Mouse (Mus musculus) ES-E14 (cell line): ENCODE results near the gene Pacrg. TPM values are rescaled to one million over a fixed set of nuclear protein-coding genes. Genes with fewer than 3 reads are reported as not detected.
A peak's percentile ranks its signal among the peaks of the same experiment; 100 is the strongest.

Experiments
- DNase-seq: peaks from one replicate; pipeline ENCODE4 v3.0.0-alpha.2; 2013; ENCODE audit warnings: low read depth, low spot score
- H3K27ac ChIP-seq: 2 replicates; pipeline ENCODE4 v1.5.1; 2012; ENCODE audit warnings: low read depth, mild to moderate bottlenecking, low read length, moderate library complexity, mixed read lengths; ENCODE audit not compliant: poor library complexity, insufficient read depth, severe bottlenecking
- H3K36me3 ChIP-seq: 2 replicates; pipeline ENCODE4 v1.6.1; 2012; ENCODE audit warnings: mild to moderate bottlenecking, low read length, moderate library complexity, mixed read lengths; ENCODE audit not compliant: control insufficient read depth, poor library complexity, insufficient read depth, severe bottlenecking
- H3K4me1 ChIP-seq, 2 experiments: fragments of 150-350 bp in 1 of 2; sonication (generic) in 1 of 2; 2 replicates each; pipeline ENCODE4 v1.6.1; 2012; ENCODE audit warnings: low read length in 2 of 2, mild to moderate bottlenecking in 1 of 2, mixed read lengths in 1 of 2; ENCODE audit not compliant: control insufficient read depth in 2 of 2, insufficient read depth in 2 of 2, poor library complexity in 1 of 2
- H3K4me3 ChIP-seq, 2 experiments: fragments of 150-350 bp in 1 of 2; sonication (generic) in 1 of 2; 2 replicates each; pipeline ENCODE4 v1.5.1; 2012; ENCODE audit warnings: low read length in 2 of 2, low read depth in 1 of 2, mild to moderate bottlenecking in 1 of 2, mixed read lengths in 1 of 2; ENCODE audit not compliant: insufficient read depth in 1 of 2, poor library complexity in 1 of 2, severe bottlenecking in 1 of 2
- H3K9ac ChIP-seq: 2 replicates; pipeline ENCODE4 v1.6.1; 2012; ENCODE audit warnings: low read depth, mild to moderate bottlenecking, low read length, mixed read lengths; ENCODE audit not compliant: poor library complexity, insufficient read depth, severe bottlenecking
- H3K9me3 ChIP-seq: fragments of 150-350 bp; sonication (generic); 2 replicates; pipeline ENCODE4 v1.6.1; 2012; ENCODE audit warnings: low read depth, mild to moderate bottlenecking, low read length; ENCODE audit not compliant: control insufficient read depth, insufficient read depth
- CHD2 ChIP-seq: IDR thresholded peaks from 2 replicates; pipeline ENCODE4 v1.6.1; 2014; ENCODE audit warnings: mild to moderate bottlenecking, low read depth, low read length, inconsistent platforms
- HCFC1 ChIP-seq: IDR thresholded peaks from 2 replicates; pipeline ENCODE4 v1.6.1; 2012; ENCODE audit warnings: low read length, inconsistent platforms, borderline replicate concordance; ENCODE audit not compliant: insufficient read depth
- MAFK ChIP-seq: IDR thresholded peaks from 2 replicates; pipeline ENCODE4 v1.6.1; 2014; ENCODE audit warnings: mild to moderate bottlenecking, low read depth, low read length, inconsistent platforms; ENCODE audit not compliant: insufficient read depth
- ZC3H11A ChIP-seq: IDR thresholded peaks from 2 replicates; pipeline ENCODE4 v1.6.1; 2012; ENCODE audit warnings: low read depth, mild to moderate bottlenecking, inconsistent platforms, low read length, borderline replicate concordance
- ZNF384 ChIP-seq: IDR thresholded peaks from 2 replicates; pipeline ENCODE4 v1.6.1; 2012; ENCODE audit warnings: low read depth, low read length, inconsistent platforms
- in situ Hi-C, 2 experiments: fragments of 600-800 bp; cut with MboI; formaldehyde crosslinking; loops; one replicate each; pipeline ENCODE4 v1.15.1; 2025; ENCODE audit warnings: low sequenced_read_pairs in 2 of 2, inconsistent platforms in 1 of 2; ENCODE audit not compliant: unreplicated experiment in 2 of 2
- total RNA-seq: library from RNA; depleted of rRNA; stranded (reverse); fragments of 300-350 nt; gene quantifications from 2 replicates; pipeline ENCODE4 v1.2.3, GENCODE M21; 2012

The Pacrg gene
- total RNA-seq, 1 experiment = 0.27 TPM

- in situ Hi-C loops = no loop called here
- no peaks in the 10 kb centered on the region for H3K36me3 ChIP-seq
- peak overlapping the region; percentile 93 for H3K27ac ChIP-seq
- peak; percentile 61 for DNase-seq
- peak overlapping the region; percentile 51; the same call in 1 of the 2 replicates for H3K9ac ChIP-seq
- TF ChIP-seq MAFK (peak; percentile 12; the same call in 1 of the 2 replicates), HCFC1 (no peak)
- H3K9me3 ChIP-seq = no peaks in the 10 kb centered on the region
- H3K4me3 ChIP-seq = peak overlapping the region in 1 of 2 experiments; percentile 1; a peak in 1 of 4 replicates
- peaks cover 18 to 19% of the 10 kb centered on the region in 2 experiments; a peak in 3 of 4 replicates for H3K4me1 ChIP-seq
Observed at GRCm38 (mm10) chr17:10431849-10432524, 408.1 kb downstream of the Pacrg start.

- Histone ChIP-seq H3K4me3 (no peak overlapping the region), H3K4me1 (peaks cover 15 to 18% of the 10 kb centered on the region in 2 experiments; a peak in 3 of 4 replicates), H3K36me3 (no peaks in the 10 kb centered on the region), H3K27ac (peak overlapping the region; percentile 93), H3K9me3 (no peaks in the 10 kb centered on the region), H3K9ac (no peak overlapping the region)
- in situ Hi-C loops = no loop called here
- TF ChIP-seq MAFK (no peak), ZC3H11A (no peak), HCFC1 (no peak), ZNF384 (no peak), CHD2 (no peak)
- no peak for DNase-seq
Observed at GRCm38 (mm10) chr17:10430831-10431230, 409.3 kb downstream of the Pacrg start.

- Histone ChIP-seq H3K4me1 (peaks cover 14 to 27% of the 10 kb centered on the region in 2 experiments), H3K27ac (no peak overlapping the region), H3K9me3 (no peaks in the 10 kb centered on the region), H3K36me3 (no peaks in the 10 kb centered on the region), H3K9ac (no peak overlapping the region), H3K4me3 (no peak overlapping the region)
- DNase-seq = no peak
- TF ChIP-seq ZC3H11A = no peak
- no peak for TF ChIP-seq CHD2
- no peak for TF ChIP-seq MAFK
- TF ChIP-seq ZNF384 = no peak
- no peak for TF ChIP-seq HCFC1
- in situ Hi-C loops = no loop called here
Observed at GRCm38 (mm10) chr17:10429406-10429805, 410.7 kb downstream of the Pacrg start.

- Histone ChIP-seq H3K4me1 (peaks cover 5 to 13% of the 10 kb centered on the region in 2 experiments; a peak in 3 of 4 replicates), H3K9ac (no peak overlapping the region; the same call in 1 of the 2 replicates), H3K27ac (0 out of 2 replicates have a peak overlapping the region, but pooled peaks have one; percentile 47), H3K36me3 (no peaks in the 10 kb centered on the region), H3K4me3 (no peak overlapping the region), H3K9me3 (no peaks in the 10 kb centered on the region)
- TF ChIP-seq MAFK = no peak
- TF ChIP-seq CHD2 = no peak
- TF ChIP-seq ZNF384 = no peak
- in situ Hi-C loops = no loop called here
- no peak for DNase-seq
Observed at GRCm38 (mm10) chr17:10425311-10425710, 414.8 kb downstream of the Pacrg start.
